Mouse (Mus musculus) heart, postnatal 10 days (tissue): ENCODE measurements at regions not wholly inside any gene's neighbourhood (a gene's known extent, or its start where the extent isn't known, plus 50 kb on each side); places are given as distances from the start of the nearest gene placed in this dataset.

Source experiments
- DNase-seq, 2 experiments: peaks; one replicate each; pipeline ENCODE4 v3.0.0; 2021
- intact Hi-C: fragments of 180-260 bp; cut with DNase I; formaldehyde crosslinking; loops from one replicate; pipeline ENCODE4 v1.15.1; 2025

DNA sequence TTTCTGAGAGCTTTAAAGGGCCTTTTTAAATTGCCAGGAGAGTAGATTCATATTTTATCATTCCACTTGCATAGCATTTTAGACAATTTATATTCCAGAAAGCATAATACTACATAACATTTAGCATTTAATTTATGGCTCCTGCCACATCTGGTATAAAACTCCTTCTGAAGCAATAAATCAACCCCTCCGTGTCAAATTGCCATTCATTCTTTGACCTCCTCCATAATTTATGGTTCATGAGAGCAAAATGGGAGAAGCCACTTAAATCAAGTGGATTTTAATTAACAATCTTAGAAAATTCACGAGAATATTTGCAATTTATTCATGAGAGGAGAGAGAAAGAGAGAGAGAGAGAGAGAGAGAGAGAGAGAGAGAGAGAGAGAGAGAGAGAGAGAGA lies 132.4 kb upstream of the Nrsn1 start:
- intact Hi-C loops: no loop called here
- no peak for DNase-seq

DNA sequence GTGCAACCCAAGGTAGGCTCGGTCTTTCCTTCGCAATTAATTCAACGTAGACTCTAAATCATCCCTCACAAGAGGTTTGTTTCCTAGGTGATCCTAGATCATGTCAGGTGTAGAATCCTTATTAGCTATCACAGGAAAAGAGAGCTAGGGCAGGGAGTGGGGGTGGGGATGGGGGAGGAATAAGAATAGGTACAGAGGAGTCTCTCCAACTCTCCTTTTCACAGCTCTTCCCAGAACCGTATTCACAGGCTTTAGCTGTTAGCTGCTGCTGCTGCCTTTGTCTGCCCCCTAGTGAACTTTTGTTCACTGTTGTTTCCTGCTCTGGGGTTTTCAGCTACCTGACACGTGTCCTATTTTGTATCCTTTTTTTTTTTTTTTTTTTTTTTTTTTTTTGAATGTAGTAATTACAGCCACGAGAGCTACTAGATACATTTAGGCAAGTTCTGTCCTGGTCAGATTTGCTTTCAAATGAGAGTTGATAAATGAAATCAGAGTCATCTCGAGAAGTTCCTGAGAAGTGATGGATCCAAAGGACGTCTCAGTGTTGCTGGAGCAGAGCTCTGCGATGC lies 131.7 kb upstream of the Nrsn1 start:
- intact Hi-C loops: no loop called here
- no peak for DNase-seq

DNA sequence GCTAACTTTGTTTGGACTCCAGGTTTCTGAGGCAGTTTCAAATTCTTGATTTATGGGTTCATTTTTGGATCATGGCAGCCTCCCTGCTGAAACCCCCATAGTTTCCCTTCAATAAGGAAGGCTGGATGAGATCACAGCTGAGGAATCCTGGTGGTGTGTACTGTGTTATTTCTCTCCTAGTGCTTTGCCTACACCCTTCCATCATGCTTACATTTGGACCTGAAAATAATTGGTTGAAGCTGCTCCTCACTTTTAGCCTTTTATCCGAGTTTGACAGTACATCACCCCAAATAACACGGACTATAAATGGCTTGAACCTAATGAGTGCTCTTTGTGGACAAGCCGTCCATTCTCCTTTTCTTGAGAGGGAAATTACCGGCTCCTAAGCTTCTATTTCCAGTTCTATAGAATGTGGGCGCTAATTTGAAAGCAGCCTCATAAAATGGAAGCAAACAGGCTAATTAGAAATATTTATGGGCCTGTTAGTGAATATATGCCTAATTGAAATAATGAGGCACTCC lies 122.5 kb upstream of the Nrsn1 start:
- DNase-seq: no peak
- intact Hi-C loops: no loop called here

DNA sequence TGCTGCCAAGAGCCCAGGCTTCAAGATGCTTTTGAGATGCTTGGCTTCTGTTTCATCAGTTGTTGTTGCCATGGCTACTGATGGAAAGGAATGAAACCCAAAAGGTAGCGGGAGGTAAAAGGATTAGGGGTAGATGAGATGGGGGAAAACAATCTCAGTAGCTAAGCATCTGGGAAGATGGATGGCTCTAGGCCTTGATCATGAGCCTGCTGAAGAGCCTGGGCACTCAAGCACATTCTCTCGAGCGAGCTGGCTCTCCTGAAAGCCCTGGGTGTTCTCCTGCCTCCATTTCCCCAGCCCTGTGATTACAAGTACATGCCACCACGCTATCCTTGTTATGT lies 92.3 kb upstream of the Nrsn1 start:
- no peak for DNase-seq
- intact Hi-C loops: no loop called here

DNA sequence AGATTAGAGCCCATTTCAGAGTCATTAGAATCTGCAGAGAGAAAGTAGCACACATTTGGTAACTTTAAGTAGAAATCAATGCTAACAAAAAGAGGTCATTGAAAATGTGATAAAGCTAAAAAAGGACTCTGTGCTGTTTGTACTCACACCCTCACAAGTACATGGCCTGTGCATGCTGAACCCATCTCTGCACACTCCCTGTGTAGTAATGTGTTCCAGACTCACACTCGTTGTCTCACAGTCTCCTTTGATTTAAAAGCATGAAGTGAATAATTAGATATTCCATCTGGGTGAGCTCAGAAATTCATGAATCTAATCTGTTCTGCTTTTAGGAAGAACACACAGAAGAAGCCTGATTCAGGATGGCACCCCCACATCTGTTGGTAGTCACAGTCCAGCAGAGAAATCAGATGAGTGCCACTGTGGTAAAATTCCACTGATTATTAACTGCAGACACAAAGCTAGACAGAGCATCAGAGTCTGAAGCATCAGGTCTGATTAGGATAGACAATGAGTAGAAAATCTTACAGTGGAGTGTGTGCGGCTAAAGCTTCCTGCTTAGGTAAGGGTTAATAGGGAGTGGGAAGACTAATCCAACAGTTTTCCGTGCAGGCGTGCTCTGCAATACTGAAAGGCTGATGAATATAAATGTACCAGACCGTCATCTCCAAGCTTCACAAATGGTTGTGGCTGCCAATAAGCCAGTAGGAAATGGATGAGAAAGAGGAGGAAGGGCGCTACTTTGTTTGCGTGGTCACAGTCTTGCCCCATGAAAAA lies 91.7 kb upstream of the Nrsn1 start:
- no peak for DNase-seq
- intact Hi-C loops: no loop called here

DNA sequence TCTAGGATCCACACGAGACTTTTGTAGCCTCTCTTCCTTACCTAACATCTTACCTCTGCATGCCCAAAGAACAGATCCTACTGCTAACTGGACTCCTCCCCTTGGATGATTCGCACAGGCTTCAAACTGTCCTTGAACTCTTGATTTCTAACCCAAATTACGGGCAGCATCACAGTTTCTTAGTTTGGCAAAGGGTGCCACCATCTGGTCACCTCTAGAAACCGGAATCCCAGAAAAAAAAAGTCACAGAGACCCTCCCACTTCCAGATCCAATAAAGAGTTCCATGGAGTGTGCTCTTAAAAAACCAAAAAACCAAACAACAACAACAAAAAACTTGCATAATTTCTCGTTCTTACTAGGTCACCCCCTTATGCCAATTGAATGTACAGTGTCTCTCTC lies 77.3 kb upstream of the Nrsn1 start:
- intact Hi-C loops: loop anchor here (5.0 kb wide), 1 partner anchor 160 kb away; no protein-coding TSS in a partner anchor
- DNase-seq: no peak

DNA sequence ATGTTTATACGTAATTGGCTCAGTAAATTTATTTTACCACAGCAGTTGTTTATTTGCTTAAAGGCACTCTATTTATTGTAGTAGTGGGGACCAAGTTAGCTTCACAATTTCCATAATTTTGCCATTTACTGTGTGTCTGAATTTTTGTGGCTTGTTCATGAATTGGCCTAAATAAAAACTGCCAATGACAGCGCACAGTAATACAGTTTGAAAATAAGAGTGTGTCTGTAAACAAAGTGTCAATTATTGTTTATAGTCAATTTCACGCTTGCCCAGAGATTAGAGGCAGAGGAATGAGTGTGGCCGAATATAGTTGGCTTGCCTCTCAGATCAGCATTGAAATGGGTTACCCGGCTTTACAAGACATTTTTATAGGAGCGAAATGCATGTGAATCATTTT lies 73.0 kb upstream of the Nrsn1 start:
- intact Hi-C loops: no loop called here

DNA sequence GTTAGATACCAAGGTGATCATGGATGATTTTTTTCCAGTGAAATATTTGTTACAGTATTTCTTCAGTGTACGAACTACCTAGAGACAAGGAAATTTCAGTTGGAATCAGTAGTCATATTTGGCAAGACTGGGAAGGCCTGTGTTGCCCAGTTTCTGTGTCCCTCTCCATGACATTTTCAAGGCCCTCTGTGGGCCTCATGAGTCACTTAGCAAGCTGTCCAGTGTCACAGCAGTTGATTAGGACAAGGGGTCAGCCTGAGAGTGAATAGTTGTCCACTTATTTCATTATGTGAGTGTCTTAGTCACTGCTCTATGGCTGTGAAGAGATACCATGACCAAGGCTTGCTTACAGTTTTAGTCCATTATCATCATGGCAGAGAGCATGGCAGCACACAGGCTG lies 71.5 kb upstream of the Nrsn1 start:
- intact Hi-C loops: no loop called here
- no peak for DNase-seq

More for the DNA sequence above, 73.0 kb upstream of the Nrsn1 start:
- DNase-seq: no peak

DNA sequence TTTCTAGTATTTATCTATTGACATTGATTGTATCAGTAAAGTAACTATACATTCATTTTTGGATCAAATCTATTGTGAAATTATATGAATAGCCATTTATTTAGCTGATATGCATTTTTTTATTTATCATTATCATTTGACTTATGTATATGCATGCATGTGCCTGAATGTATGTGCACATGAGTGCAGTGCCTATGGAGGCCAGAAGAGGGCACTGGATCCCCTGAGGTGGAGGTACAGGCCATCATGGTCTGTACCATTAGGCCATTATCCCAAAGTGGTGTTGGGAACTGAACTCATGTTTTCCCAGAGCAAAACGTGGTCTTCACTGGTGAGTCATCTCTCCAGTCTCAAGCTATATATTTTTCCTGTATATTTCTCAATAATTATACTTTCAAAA lies 63.5 kb upstream of the Nrsn1 start:
- intact Hi-C loops: no loop called here

More for the DNA sequence above, 63.5 kb upstream of the Nrsn1 start:
- DNase-seq: no peak
